Mouse (Mus musculus) layer of hippocampus, adult 2 months (tissue): ENCODE results near the gene Map2k6. TPM values are rescaled to one million over a fixed set of nuclear protein-coding genes. Genes with fewer than 3 reads are reported as not detected.

Experiments
- DNase-seq, 2 experiments: peaks; one replicate each; pipeline ENCODE4 v3.0.0; 2022; ENCODE audit warnings: low spot score in 2 of 2
- H3K27ac ChIP-seq: fragments of 200-600 bp; 2 replicates; pipeline ENCODE4 v1.8.1; 2022
- H3K4me3 ChIP-seq: fragments of 200-600 bp; 2 replicates; pipeline ENCODE4 v1.8.1; 2022; ENCODE audit warnings: mild to moderate bottlenecking
- CTCF ChIP-seq: fragments of 200-600 bp; conservative IDR thresholded peaks from 2 replicates; pipeline ENCODE4 v1.8.1; 2022; ENCODE audit warnings: antibody characterized with exemption, mild to moderate bottlenecking, moderate library complexity
- total RNA-seq, 2 experiments: library from RNA; stranded (reverse); gene quantifications; 2 replicates each; pipeline ENCODE4 v1.2.3; 2021

Gene Map2k6
- total RNA-seq, 2 experiments from 2014 or later = 32.3 to 33.3 TPM

DNA sequence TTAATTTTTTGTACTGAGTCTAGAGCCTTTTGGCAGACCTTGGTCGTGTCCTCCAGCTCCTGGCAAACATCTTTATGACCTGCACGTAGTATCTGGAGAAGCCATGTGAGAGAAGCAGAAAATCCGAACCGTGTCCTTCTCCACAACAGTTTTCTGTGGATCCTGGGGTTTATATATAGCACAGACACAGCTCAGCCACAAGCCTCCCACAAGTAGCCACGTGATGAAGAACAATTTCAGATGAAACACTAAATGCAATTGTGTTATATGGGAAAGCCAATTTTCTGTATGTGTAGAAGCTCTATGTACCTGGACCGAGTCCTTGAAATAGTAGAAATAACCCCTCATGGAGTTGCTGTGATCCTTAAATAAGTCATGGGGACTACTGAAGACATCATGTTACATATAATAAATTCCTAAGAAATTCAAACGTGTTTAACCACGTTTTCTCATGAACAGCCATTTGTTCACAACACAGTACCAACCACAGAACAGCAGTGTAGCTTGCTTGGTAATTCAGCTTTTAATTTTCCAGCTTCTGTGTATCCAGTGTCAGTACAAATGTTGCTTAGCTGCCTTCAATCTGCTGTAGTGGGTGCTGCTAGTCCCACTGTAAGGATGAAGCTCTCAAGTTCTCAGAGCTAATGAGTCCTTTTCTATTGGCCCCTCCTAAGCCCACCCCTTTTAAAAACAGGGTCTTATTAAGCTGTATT lies 71.8 kb downstream of the Map2k6 start:
- TF ChIP-seq CTCF = no peak
- H3K27ac ChIP-seq = peak overlapping the region; percentile 84
- peak in 1 of 2 experiments; percentile 32 for DNase-seq

DNA sequence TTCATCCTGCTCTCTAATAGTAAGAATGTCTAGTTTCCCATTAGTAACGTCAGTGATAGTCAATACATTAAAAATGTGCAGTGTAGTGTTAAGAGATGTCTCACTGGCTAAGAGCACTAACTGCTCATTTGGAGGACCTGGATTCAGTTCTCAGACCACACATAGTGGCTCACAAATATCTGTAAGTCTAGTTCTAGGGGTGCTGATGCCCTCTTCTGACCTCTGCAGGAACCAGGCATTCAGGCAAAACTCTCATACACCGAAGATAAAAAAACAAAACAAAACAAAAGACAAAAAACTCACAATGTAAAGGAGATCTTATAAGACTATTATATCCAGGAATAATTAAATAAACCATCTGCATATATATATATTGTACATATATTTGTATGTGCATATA lies 72.4 kb downstream of the Map2k6 start:
- no peak for DNase-seq
- no peak overlapping the region for H3K4me3 ChIP-seq
- H3K27ac ChIP-seq = peak overlapping the region; percentile 84
- TF ChIP-seq CTCF = no peak

More for the DNA sequence above, 71.8 kb downstream of the Map2k6 start:
- H3K4me3 ChIP-seq = no peak overlapping the region

DNA sequence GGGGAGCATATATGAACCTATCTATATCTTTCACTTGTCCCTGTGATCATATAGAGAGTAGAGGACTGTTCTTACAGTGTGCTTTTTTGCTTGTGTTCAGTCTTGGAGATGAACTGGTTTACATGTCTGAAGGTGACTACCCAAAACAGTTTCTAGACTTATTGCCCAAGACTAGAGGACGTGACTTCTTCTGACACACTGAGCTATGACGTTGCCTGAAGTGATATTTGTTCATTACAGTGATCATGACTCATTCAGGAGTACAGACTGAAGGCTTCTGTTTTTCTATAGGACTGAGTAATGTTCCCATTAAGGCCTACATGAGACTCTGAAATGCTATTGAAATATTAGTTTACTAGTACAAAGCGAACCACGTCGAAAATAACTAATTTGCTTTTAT lies 73.2 kb downstream of the Map2k6 start:
- H3K4me3 ChIP-seq = no peak overlapping the region
- H3K27ac ChIP-seq = no peak overlapping the region

DNA sequence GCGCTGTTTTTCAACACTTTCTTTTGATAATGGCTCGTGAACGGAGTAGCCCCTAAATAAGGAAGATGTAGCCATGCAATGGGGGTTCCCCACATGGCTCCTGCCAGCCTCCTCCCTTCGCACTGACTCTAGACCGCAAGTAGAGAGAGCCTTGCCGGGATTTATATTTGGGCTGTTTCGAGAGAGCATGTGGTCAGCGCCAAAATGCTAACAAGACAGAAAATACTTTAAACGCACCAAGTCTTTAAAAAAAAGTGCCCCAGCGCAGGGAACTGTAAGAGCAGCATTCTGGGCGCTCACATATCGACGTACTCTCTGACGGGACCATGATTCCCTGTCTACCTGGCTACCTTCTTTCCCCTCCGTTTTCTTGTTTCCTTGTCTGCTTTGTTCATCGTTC lies 74.6 kb downstream of the Map2k6 start:
- no peak overlapping the region for H3K4me3 ChIP-seq
- no peak for TF ChIP-seq CTCF
- no peak overlapping the region for H3K27ac ChIP-seq
- no peak for DNase-seq

More for the DNA sequence above, 73.2 kb downstream of the Map2k6 start:
- no peak for TF ChIP-seq CTCF
- no peak for DNase-seq

DNA sequence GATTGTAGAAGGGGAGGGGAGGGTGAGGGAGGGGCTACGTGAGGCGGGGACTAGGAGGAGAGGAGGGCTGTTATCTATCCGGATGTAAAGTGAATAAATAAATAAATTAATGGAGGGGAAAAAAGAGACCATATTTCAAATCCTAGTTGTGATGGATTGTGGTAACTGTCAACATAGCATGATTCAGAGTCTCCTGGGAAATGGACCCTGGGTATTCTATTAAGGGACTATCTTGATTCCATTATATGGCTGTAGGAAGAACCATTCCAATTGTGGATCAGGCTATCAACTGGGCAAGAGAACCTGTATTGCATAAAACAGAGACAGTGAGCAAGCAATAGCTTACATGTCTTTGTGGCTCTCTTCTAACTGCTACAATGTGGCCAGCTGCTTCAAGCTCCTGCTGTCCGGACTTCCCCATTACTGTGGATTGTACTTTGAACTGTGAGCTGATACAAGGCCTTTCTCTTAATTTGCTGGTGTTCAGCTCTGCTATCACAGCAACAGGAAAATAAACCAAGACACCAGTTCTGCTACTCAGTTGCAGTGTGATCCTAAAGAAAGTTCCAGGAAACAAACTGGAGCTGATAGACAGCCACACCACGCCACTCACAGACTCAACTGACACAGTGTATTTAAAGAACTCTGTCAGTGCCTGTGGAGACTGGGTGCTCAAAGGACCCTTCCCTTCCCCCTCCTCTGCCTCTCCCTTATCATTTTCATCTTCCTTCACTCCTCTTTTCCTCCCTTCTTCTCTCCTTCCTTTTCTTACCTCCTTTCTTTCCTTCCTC lies 77.6 kb downstream of the Map2k6 start:
- no peak for TF ChIP-seq CTCF
- DNase-seq = no peak
- H3K27ac ChIP-seq = no peak overlapping the region

DNA sequence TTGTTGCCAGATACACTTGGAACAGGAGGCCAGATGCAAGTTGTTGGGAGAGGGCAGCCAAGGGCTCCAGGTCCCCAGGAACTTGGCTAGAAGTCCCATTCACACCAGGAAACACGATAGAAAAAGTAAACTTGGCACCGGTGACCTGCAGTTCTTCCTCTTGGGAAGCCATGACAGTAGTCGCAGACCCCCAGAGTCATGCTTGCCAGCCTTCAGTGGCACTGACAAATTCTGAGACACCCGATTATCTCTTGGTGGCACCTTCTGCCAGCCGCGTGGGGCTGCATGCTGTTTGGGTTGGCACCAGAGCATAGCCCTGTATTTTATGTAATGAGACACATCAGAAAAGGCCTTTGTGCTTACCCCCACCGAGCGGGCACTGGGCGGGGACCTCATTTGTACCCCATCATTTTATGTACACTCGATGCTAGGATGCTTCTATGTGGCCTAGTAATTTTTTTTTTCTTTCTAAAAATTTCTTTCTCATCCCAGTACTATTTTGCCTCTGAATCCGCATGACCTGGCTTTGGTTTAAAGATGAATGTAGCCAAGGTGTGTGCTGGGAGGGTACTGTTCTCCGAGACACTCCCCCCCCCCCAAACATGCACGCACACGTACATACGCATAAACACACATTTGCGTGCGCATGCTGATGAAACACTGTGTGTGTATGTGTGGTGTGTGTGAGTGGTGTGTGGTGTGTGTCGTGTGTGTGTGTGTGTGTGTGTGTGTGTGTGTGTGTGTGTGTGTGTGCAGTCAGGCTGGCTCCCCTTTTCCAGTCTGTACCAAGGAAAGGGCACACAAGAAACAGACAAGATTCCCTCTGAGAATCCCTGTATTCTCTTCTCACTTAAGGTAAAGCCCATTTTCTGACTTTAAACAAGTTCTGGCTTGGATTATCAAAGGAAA lies 79.3 kb downstream of the Map2k6 start:
- peak overlapping the region; percentile 60 for H3K27ac ChIP-seq

More for the DNA sequence above, 77.6 kb downstream of the Map2k6 start:
- no peak overlapping the region for H3K4me3 ChIP-seq

DNA sequence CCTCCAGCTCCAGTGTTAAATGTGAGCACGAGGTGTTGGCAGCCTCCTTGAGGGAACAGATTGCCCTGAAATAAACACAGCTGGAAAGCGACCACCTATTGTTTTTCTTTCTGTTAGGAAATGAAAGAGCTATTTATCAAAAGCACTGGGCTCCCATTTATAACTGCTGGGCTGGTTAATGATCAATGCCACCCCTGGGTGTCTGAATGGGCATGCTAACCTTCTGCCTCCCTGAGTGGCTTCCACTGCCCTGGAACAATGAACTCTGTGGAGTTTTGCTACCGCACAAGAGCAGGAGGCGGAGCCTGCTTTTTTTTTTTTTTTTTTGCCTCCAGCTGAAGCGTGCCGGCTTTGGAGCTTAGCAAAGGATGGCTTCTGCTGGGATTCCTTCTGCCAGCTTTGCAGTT lies 80.1 kb downstream of the Map2k6 start:
- peak overlapping the region; percentile 89 for H3K27ac ChIP-seq
- TF ChIP-seq CTCF = no peak
- DNase-seq = peak; percentile 27 to 30
- peak overlapping the region; percentile 36 for H3K4me3 ChIP-seq

More for the DNA sequence above, 79.3 kb downstream of the Map2k6 start:
- no peak for TF ChIP-seq CTCF
- H3K4me3 ChIP-seq = no peak overlapping the region
- DNase-seq = peak; percentile 29 to 34

DNA sequence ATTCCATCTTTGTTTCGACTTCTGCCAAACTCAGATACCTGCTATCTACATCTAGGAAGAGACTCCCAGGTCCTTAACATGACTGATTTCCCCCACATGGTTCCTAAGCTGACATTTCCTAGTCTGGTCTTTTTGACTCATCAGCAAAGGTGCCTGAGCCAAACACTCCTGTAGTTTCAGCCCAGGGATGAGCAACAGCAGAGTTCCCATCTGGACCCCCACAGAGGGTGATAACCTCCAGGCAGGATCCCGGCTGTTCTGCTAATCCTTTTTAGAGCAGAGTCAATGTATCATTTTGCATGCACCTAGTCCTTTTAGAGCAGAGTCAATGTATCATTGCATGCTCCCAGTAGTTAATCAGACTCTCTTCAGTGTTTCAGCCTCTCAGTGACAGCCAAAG lies 82.5 kb downstream of the Map2k6 start:
- peak overlapping the region; percentile 36 for H3K4me3 ChIP-seq
- TF ChIP-seq CTCF = no peak
- DNase-seq = no peak

DNA sequence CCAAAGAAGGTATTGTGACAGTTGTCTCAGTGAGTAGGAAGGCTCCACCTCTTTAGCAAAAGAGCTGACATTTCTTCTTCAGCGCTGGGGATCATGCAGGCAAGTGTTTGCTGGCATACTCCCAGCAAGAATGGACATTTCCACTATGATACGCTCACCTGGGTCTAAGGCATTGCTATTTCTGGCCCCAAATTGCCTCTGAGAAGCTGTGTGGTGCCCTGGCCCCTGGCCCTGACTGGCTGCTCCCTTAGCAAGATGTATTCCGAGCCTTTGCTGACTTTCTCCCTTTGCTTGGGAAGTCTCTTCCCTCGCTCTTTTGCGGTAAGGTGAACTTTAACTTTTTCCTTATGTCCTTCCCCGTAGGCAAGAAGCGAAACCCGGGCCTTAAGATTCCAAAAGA lies 83.3 kb downstream of the Map2k6 start:
- DNase-seq = no peak
- no peak overlapping the region for H3K4me3 ChIP-seq
- no peak for TF ChIP-seq CTCF

More for the DNA sequence above, 82.5 kb downstream of the Map2k6 start:
- peak overlapping the region; percentile 89 for H3K27ac ChIP-seq

DNA sequence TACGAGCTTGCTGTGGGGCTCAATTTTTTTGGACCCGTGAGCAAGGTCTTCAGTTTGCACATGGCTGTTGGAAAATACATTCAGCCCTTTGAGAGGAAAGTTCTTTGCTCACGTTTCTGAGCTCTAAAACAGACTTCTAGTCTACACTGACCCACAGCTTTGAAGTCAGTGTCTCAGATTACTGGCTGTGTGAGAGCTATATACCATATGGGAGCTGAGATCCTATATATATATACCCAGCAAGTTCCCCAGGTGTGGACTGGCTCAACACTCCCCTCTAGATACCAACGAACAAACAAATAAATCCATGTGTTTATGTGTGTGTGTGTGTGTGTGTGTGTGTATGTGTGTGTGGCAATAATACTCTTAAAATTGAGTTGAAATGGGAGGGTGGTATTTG lies 83.7 kb downstream of the Map2k6 start:
- TF ChIP-seq CTCF = no peak
- Histone ChIP-seq H3K27ac (no peak overlapping the region), H3K4me3 (no peak overlapping the region)
- no peak for DNase-seq

More for the DNA sequence above, 83.3 kb downstream of the Map2k6 start:
- peak overlapping the region; percentile 89; the same call in 1 of the 2 replicates for H3K27ac ChIP-seq

DNA sequence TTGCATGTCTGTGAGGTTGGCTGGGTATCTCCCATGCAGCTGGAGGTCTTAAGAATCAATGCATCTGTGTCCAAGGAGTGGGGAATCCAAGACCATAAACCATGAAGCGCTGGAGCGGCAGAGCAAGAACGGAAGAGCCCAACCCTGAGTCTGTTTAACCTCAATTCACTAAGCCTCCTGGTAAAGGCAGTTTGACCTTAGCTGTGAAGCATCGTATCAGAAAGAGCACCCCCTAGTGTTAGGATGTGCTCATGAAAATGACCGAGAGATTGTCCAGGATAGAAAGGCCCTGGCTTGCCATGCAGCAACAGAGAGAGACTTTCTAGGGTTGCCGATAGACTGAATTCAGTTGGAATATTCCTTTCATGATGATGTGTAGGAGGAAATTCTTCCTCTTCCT lies 84.2 kb downstream of the Map2k6 start:
- TF ChIP-seq CTCF = peak; percentile 87
- H3K4me3 ChIP-seq = no peak overlapping the region
- no peak overlapping the region for H3K27ac ChIP-seq
- peak in 1 of 2 experiments; percentile 33 for DNase-seq

DNA sequence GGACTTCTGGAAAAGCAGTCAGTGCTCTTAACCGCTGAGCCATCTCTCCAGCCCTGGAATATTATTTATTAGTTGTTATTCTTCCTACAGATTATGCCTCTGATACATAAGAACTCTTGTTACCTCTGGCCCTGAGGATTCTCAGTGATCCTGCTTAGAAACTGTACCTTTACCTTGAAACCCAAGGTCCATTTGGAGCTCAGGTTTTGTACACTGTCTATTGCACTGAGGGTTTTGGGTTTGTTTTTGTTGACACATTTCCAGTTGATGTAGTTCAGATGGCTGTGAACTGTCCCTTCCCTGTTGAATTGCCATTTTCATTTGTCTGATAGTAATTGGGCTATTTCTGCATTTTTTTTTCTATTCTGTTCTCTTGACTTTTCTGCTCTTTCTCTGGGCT lies 85.5 kb downstream of the Map2k6 start:
- no peak overlapping the region for H3K4me3 ChIP-seq
- DNase-seq = no peak

More for the DNA sequence above, 85.5 kb downstream of the Map2k6 start:
- no peak for TF ChIP-seq CTCF
- no peak overlapping the region for H3K27ac ChIP-seq
